Mouse (Mus musculus): ENCODE measurements at regions not wholly inside any gene's neighbourhood (a gene's known extent, or its start where the extent isn't known, plus 50 kb on each side); places are given as distances from the start of the nearest gene placed in this dataset.

GRCm38 (mm10) chr10:126763976-126764375 is 137.2 kb downstream of the Atp23 start:
- TF ChIP-seq CTCF (IDR thresholded peaks at IDR 0.05; ENCODE audit: extremely low read depth, insufficient read depth, low read length) (no peak), POLR2A (IDR thresholded peaks at IDR 0.05; ENCODE audit: extremely low read depth, insufficient read depth, low read length) (no peak)
